Mouse (Mus musculus): Measurements from ENCODE around the gene Slc25a43.

Slc25a43 gene

GRCm38 (mm10) chrX:36819575-36819974 lies 76.1 kb downstream of the Slc25a43 start:
- Histone ChIP-seq H3K9me3 (ENCODE audit: low read length) (no peaks in the 10 kb centered on the region), H3K4me3 (replicated peaks; ENCODE audit: low read length) (no peak overlapping the region), H3K4me1 (replicated peaks; ENCODE audit: low read depth, low read length) (peaks cover 44% of the 10 kb centered on the region), H3K27me3 (ENCODE audit: insufficient read depth, low read length) (no peaks in the 10 kb centered on the region), H3K36me3 (ENCODE audit: insufficient read depth, low read length) (no peaks in the 10 kb centered on the region)
- TF ChIP-seq NANOG (IDR thresholded peaks at IDR 0.05; ENCODE audit: borderline replicate concordance, low read length), result no peak
- no peak for TF ChIP-seq POU5F1 (IDR thresholded peaks at IDR 0.05; ENCODE audit: borderline replicate concordance, low read length)
- no peak for TF ChIP-seq CTCF (conservative IDR thresholded peaks at IDR 0.05; ENCODE audit: low read length)

DNA sequence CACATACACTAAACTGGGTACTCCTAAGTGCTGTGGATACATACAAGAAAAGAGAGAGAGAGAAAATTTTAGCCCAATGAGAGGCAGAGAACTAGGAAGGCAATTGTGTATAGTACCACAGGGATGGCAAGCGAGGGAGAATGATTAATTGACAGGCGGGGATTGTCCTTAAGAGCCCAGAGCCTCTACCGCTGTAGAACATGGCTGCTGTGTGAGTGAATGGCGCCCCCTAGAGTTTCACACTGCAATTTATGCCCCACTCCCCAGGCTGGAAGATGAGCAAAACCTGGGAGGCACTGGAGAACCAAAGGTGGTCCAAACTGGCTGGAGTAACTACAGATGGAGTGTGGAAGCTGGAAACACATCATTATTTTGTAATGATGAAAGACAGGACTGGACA lies 76.7 kb downstream of the Slc25a43 start:
- Histone ChIP-seq H3K36me3 (ENCODE audit: insufficient read depth, low read length) (0 out of 2 replicates have a peak, but pooled peaks cover 3% of the 10 kb centered on the region), H3K9me3 (ENCODE audit: low read length) (no peaks in the 10 kb centered on the region), H3K4me1 (replicated peaks; ENCODE audit: low read depth, low read length) (peaks cover 44% of the 10 kb centered on the region), H3K27me3 (ENCODE audit: insufficient read depth, low read length) (no peaks in the 10 kb centered on the region), H3K4me3 (replicated peaks; ENCODE audit: low read length) (no peak overlapping the region)
- no peak for TF ChIP-seq POU5F1 (IDR thresholded peaks at IDR 0.05; ENCODE audit: borderline replicate concordance, low read length)
- TF ChIP-seq CTCF (conservative IDR thresholded peaks at IDR 0.05; ENCODE audit: low read length), result peak; percentile 66
- TF ChIP-seq NANOG (IDR thresholded peaks at IDR 0.05; ENCODE audit: borderline replicate concordance, low read length), result no peak

DNA sequence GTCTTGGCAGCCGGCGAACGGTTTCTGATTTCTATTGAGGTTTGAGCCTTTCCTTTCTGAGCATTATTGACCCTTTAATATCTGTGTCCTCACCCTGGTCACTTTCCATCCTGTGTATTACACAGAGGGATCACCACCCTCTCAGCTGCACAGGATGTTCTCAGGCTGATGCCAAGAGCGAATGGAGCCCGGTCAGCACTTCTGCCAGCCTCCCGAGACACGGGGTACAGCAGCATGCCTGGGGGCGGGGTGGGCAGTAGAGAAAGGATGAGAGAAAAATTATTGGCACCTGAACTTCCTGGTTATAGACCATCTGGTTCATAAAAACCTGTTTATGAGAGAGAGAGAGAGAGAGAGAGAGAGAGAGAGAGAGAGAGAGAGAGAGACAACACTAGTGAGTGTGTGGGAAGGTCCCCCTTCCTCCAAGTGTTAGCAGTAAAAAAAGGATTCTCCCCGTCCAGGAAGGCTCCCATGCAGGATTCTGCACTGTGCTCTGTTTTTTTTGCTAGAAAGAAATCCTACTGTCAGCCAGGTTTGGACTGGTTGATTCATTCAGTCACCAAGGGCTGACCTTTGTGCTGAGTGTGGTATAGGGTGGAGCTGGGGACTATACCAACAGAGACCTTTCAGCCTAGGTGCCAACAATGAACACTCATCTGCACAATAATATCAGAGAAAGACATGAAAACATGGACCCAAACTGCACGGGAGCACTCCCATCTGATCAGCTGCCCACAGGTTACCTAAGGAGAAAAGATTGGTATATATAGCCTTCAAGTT lies 80.7 kb downstream of the Slc25a43 start:
- peaks cover 10% of the 10 kb centered on the region; the same call in 1 of the 2 replicates for H3K36me3 ChIP-seq (ENCODE audit: insufficient read depth, low read length)
- H3K4me1 ChIP-seq (replicated peaks; ENCODE audit: low read depth, low read length), result peaks cover 23% of the 10 kb centered on the region
- no peaks in the 10 kb centered on the region for H3K9me3 ChIP-seq (ENCODE audit: low read length)
- no peaks in the 10 kb centered on the region for H3K27me3 ChIP-seq (ENCODE audit: insufficient read depth, low read length)
- no peak overlapping the region for H3K4me3 ChIP-seq (replicated peaks; ENCODE audit: low read length)
- TF ChIP-seq CTCF (conservative IDR thresholded peaks at IDR 0.05; ENCODE audit: low read length), result no peak
- TF ChIP-seq NANOG (IDR thresholded peaks at IDR 0.05; ENCODE audit: borderline replicate concordance, low read length), result no peak
- no peak for TF ChIP-seq POU5F1 (IDR thresholded peaks at IDR 0.05; ENCODE audit: borderline replicate concordance, low read length)

DNA sequence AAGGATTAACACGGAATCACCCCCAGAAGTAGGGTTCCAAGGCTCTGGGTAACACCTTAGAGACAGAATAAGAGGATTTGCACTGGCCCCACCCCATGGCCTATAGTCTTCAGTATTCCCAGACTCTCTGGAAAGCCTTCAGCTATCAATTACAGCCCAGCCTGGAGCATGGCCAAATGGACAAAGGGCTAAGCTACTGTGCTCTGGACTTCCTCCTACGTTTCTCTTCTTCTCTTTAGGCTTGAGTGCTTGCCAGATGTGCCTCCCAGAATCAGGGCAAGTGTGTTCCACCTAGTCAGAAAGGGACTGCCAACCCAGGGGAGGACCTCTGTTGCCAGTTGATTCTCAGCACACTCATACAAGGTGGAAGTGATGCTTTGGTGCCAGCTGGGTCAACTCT lies 81.6 kb downstream of the Slc25a43 start:
- peaks cover 10% of the 10 kb centered on the region; the same call in 1 of the 2 replicates for H3K36me3 ChIP-seq (ENCODE audit: insufficient read depth, low read length)
- H3K9me3 ChIP-seq (ENCODE audit: low read length), result no peaks in the 10 kb centered on the region
- TF ChIP-seq CTCF (conservative IDR thresholded peaks at IDR 0.05; ENCODE audit: low read length), result no peak
- no peak for TF ChIP-seq POU5F1 (IDR thresholded peaks at IDR 0.05; ENCODE audit: borderline replicate concordance, low read length)
- no peak for TF ChIP-seq NANOG (IDR thresholded peaks at IDR 0.05; ENCODE audit: borderline replicate concordance, low read length)
- no peak overlapping the region for H3K4me3 ChIP-seq (replicated peaks; ENCODE audit: low read length)
- no peaks in the 10 kb centered on the region for H3K27me3 ChIP-seq (ENCODE audit: insufficient read depth, low read length)
- H3K4me1 ChIP-seq (replicated peaks; ENCODE audit: low read depth, low read length), result peaks cover 23% of the 10 kb centered on the region
